Mouse (Mus musculus): Measurements from ENCODE around the gene Slc23a2. TPM values are rescaled to one million over a fixed set of nuclear protein-coding genes. Genes with fewer than 3 reads are reported as not detected.

Slc23a2 gene
- polyA plus RNA-seq, 1 experiment from 2014 or later, result 11.1 TPM

DNA sequence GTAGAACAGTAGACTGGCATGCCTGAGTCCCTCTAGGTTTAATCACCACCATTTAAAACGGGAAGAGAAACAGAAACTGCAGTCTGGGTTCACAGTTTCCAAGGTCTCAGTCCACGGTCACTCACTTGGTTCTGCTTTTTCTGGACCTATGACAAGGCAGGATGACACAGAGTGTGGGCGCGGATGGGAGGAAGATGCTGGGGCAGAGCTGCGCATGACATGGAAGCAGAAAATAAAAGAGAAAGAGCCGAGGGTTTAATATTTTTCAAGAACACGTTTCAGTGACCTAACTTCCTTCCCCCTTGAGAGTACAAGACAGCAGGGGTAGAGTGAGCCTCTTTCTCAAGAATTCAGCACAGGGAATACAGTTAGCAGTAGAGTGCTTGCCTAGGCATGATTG is 24.2 kb upstream of the Slc23a2 start:
- Histone ChIP-seq H3K4me3 (ENCODE audit: low read length) (no peak overlapping the region), H3K4me1 (replicated peaks; ENCODE audit: control insufficient read depth, insufficient read depth, low read length) (no peaks in the 10 kb centered on the region), H3K27ac (ENCODE audit: low read length) (no peak overlapping the region), H3K4me2 (ENCODE audit: low read depth, low read length) (no peak overlapping the region), H3K27me3 (ENCODE audit: control insufficient read depth, insufficient read depth, low read depth, low read length) (no peaks in the 10 kb centered on the region), H3K36me3 (ENCODE audit: control insufficient read depth, insufficient read depth, low read length) (no peaks in the 10 kb centered on the region), H3K9me3 (ENCODE audit: control insufficient read depth, low read length) (no peaks in the 10 kb centered on the region), H3K9ac (ENCODE audit: low read length) (no peak overlapping the region)
- 75% methylated on average over 7 of the region's 7 CpGs for WGBS
- no peak for ATAC-seq (ENCODE audit: low read depth)

DNA sequence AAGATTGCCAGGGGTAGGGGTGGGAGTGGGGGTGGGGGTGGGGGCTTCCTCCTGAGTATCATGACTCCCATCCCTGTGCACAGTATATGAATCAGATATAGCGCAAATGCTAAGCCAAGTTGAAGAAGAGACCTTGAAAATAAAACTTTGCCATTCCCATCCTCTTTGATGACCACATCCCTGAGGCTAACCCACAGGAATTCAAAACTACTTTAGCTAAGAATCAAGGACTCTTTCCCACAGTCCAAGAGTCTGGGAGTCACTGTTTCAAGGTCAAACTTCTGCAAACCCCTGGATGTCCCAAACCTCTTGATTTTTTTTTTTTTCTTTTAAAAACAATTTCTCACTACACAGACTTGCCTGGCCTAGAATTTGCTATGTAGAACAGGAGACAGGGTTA is 18.7 kb upstream of the Slc23a2 start:
- Histone ChIP-seq H3K4me3 (ENCODE audit: low read length) (no peak overlapping the region), H3K4me1 (replicated peaks; ENCODE audit: control insufficient read depth, insufficient read depth, low read length) (no peaks in the 10 kb centered on the region), H3K9me3 (ENCODE audit: control insufficient read depth, low read length) (no peaks in the 10 kb centered on the region), H3K27ac (ENCODE audit: low read length) (no peak overlapping the region), H3K27me3 (ENCODE audit: control insufficient read depth, insufficient read depth, low read depth, low read length) (no peaks in the 10 kb centered on the region), H3K36me3 (ENCODE audit: control insufficient read depth, insufficient read depth, low read length) (no peaks in the 10 kb centered on the region), H3K4me2 (ENCODE audit: low read depth, low read length) (no peak overlapping the region), H3K9ac (ENCODE audit: low read length) (no peak overlapping the region)
- no peak for ATAC-seq (ENCODE audit: low read depth)
- WGBS, result 100% methylated on average over 1 of the region's 1 CpGs

DNA sequence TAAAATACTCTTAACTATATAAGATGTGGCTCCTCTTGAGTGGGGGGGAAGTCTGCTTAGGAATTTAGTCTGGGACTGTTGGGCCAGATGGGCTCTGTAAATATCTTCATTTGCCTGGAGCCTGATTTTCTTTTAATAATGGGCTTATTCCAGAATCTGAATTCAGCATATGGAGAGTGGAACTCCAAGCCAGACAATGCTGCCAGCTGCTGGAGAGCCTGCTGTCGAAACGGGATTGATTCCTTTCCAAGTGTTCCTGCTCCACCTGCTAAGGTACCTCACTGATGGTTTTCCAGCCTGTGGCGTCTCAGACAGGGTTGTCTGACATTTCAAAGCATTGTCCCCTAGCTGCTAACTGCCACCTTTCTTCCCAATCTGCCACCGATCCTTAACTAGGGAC is 12.6 kb upstream of the Slc23a2 start:
- H3K27ac ChIP-seq (ENCODE audit: low read length), result no peak overlapping the region
- ATAC-seq (ENCODE audit: low read depth), result no peak
- no peaks in the 10 kb centered on the region for H3K36me3 ChIP-seq (ENCODE audit: control insufficient read depth, insufficient read depth, low read length)
- no peaks in the 10 kb centered on the region for H3K9me3 ChIP-seq (ENCODE audit: control insufficient read depth, low read length)
- H3K4me3 ChIP-seq (ENCODE audit: low read length), result no peak overlapping the region
- no peak overlapping the region for H3K9ac ChIP-seq (ENCODE audit: low read length)
- H3K4me1 ChIP-seq (replicated peaks; ENCODE audit: control insufficient read depth, insufficient read depth, low read length), result no peaks in the 10 kb centered on the region
- no peaks in the 10 kb centered on the region for H3K27me3 ChIP-seq (ENCODE audit: control insufficient read depth, insufficient read depth, low read depth, low read length)
- WGBS, result 66% methylated on average over 4 of the region's 4 CpGs
- no peak overlapping the region for H3K4me2 ChIP-seq (ENCODE audit: low read depth, low read length)

DNA sequence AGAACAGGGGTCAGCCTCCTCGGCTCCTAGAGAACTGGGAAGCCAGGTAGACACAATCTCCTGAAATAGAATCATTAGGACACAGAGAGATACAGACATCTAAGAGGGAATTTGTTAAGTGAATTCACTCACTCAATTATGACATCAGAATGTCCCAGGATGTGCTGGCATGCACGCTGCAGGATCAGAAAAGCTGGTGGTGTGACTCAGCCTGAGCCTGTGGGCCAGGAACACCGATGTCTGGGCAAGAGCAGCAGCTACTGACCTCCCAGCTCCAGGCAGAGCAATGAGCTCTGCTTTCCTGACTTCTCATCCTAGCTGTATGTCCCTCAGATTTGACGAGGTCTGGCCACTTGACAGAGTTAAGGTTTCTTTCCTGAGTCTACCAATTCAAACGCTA is 7.8 kb upstream of the Slc23a2 start:
- Histone ChIP-seq H3K4me1 (replicated peaks; ENCODE audit: control insufficient read depth, insufficient read depth, low read length) (no peaks in the 10 kb centered on the region), H3K4me3 (ENCODE audit: low read length) (no peak overlapping the region), H3K9ac (ENCODE audit: low read length) (no peak overlapping the region), H3K27me3 (ENCODE audit: control insufficient read depth, insufficient read depth, low read depth, low read length) (no peaks in the 10 kb centered on the region), H3K27ac (ENCODE audit: low read length) (no peak overlapping the region), H3K36me3 (ENCODE audit: control insufficient read depth, insufficient read depth, low read length) (no peaks in the 10 kb centered on the region), H3K9me3 (ENCODE audit: control insufficient read depth, low read length) (no peaks in the 10 kb centered on the region), H3K4me2 (ENCODE audit: low read depth, low read length) (no peak overlapping the region)
- no peak for ATAC-seq (ENCODE audit: low read depth)
- 54% methylated on average over 5 of the region's 5 CpGs for WGBS

DNA sequence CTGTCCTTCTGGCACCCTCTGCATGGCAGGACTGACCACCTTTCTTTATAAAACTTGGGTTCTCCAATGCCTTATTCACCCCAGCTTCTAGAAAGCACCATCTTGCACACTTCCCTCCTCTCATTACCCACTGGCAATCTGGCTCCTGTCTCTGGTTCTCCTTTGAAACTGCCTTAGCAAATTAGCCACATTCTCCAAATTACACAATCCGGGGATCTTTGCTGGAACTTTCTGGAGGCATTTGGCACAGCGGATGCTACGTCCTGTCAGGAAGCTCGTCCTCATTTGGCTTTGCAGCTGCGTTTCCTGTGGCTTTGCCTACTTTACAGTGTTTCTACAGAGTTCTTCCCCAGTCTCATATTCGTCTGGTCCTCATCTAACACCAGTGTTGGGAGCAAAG is 6.7 kb upstream of the Slc23a2 start:
- Histone ChIP-seq H3K27me3 (ENCODE audit: control insufficient read depth, insufficient read depth, low read depth, low read length) (no peaks in the 10 kb centered on the region; the same call in 1 of the 2 replicates), H3K9me3 (ENCODE audit: control insufficient read depth, low read length) (no peaks in the 10 kb centered on the region), H3K9ac (ENCODE audit: low read length) (no peak overlapping the region), H3K4me1 (replicated peaks; ENCODE audit: control insufficient read depth, insufficient read depth, low read length) (peaks cover 3% of the 10 kb centered on the region), H3K27ac (ENCODE audit: low read length) (no peak overlapping the region), H3K4me2 (ENCODE audit: low read depth, low read length) (no peak overlapping the region), H3K4me3 (ENCODE audit: low read length) (no peak overlapping the region), H3K36me3 (ENCODE audit: control insufficient read depth, insufficient read depth, low read length) (no peaks in the 10 kb centered on the region)
- ATAC-seq (ENCODE audit: low read depth), result no peak
- WGBS, result 47% methylated on average over 6 of the region's 6 CpGs

DNA sequence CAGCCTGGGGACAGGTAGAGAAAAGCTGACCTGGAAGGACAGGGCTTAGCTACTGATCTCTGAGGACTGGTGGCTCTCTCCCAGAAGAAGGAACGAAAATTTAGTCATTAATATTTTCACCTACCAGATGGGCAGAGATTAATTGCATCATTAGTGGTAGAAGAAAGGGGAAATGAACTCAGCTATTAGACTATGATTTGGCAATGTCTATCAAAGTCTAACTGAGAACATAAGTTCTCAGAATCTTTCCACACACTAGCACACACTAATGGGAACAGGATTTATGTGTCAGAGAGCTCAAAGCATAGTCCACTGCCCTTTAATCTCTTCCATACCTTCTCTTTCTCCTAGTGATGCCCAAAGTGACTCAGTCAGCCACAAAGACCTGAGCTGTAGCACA is 6.0 kb upstream of the Slc23a2 start:
- WGBS, result 44% methylated on average over 1 of the region's 1 CpGs
- Histone ChIP-seq H3K36me3 (ENCODE audit: control insufficient read depth, insufficient read depth, low read length) (no peaks in the 10 kb centered on the region), H3K4me2 (ENCODE audit: low read depth, low read length) (no peak overlapping the region), H3K4me3 (ENCODE audit: low read length) (no peak overlapping the region), H3K27ac (ENCODE audit: low read length) (no peak overlapping the region), H3K9ac (ENCODE audit: low read length) (no peak overlapping the region), H3K4me1 (replicated peaks; ENCODE audit: control insufficient read depth, insufficient read depth, low read length) (peaks cover 3% of the 10 kb centered on the region), H3K9me3 (ENCODE audit: control insufficient read depth, low read length) (no peaks in the 10 kb centered on the region), H3K27me3 (ENCODE audit: control insufficient read depth, insufficient read depth, low read depth, low read length) (peaks cover under 1% of the 10 kb centered on the region; the same call in 1 of the 2 replicates)
- no peak for ATAC-seq (ENCODE audit: low read depth)

DNA sequence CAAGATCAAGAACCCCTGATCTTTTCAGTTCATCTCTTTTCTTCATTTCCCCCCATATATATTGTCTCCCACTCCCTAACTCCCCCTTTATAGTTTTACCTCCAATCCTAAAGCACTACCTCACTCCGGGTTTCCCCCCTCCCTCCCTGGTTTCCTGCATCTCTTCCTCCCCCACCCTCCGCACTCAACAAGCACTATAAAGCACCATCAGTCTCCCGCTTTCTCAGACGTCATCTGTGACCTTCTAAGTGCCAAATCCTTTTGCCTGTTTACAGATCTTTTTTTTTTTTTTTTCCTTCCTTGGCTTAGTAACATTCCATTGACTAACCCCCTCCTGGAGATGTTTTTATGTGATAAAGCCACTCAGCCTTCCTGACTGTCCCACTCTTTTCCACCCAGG is 1.6 kb upstream of the Slc23a2 start:
- 22% methylated on average over 4 of the region's 4 CpGs for WGBS

DNA sequence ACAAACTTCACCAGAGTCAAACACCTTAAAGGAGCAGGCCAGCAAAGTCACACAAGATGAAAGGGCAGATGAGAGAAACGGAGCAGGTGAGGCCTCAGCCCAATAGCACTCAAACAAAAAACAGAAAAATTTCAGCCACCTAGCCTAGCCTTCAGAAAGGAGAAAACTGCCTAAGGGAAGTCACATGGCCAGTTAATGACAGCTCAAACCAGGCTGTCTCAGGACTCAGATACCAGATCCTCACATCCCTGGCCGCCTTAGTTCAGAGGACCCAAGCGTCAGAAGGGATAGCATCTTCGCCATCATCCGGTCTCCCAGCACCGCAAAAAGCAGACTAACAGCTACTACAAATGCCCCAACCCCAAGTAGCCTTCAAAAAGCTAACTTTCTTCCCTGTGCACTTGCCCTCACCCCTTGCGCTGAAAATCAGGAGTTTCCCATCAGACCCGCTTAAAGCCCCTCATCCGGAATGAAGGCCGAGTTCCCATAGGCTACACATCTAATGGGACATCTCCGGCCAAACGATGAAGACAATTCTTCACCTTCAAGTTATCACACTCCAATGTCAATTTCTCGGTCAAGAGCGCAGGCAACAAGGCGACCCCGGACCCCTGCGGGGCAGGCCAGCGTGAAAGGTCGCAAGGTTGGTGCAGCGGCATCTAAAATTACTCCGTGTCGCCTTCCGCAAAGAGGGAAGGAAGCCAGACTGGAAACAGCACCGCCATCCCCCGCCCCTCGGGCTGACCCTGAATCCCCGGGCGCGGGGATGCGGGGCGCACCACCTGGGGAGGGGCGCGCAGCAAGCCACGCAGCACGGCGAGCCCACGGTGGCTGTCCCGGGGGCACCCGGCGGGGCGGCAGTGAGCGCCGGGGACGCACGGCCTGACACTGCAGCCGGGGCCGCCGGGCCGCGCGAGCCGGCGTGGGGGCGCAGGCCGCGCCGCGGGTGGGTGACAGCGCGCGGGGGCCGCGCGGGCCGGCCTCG is 673 bp downstream of the Slc23a2 start:
- ATAC-seq (ENCODE audit: low read depth), result peak; percentile 53
- Histone ChIP-seq H3K27me3 (ENCODE audit: control insufficient read depth, insufficient read depth, low read depth, low read length) (peaks cover 3% of the 10 kb centered on the region; the same call in 1 of the 2 replicates), H3K36me3 (ENCODE audit: control insufficient read depth, insufficient read depth, low read length) (no peaks in the 10 kb centered on the region), H3K27ac (ENCODE audit: low read length) (no peak overlapping the region), H3K9me3 (ENCODE audit: control insufficient read depth, low read length) (no peaks in the 10 kb centered on the region), H3K9ac (ENCODE audit: low read length) (peak overlapping the region; percentile 80), H3K4me1 (replicated peaks; ENCODE audit: control insufficient read depth, insufficient read depth, low read length) (peaks cover 13% of the 10 kb centered on the region), H3K4me3 (ENCODE audit: low read length) (peak overlapping the region; percentile 89), H3K4me2 (ENCODE audit: low read depth, low read length) (peak overlapping the region; percentile 74)
- WGBS, result 3% methylated on average over 51 of the region's 66 CpGs

More for the DNA sequence above, 1.6 kb upstream of the Slc23a2 start:
- no peaks in the 10 kb centered on the region for H3K36me3 ChIP-seq (ENCODE audit: control insufficient read depth, insufficient read depth, low read length)
- H3K4me2 ChIP-seq (ENCODE audit: low read depth, low read length), result no peak overlapping the region
- peaks cover 3% of the 10 kb centered on the region; the same call in 1 of the 2 replicates for H3K27me3 ChIP-seq (ENCODE audit: control insufficient read depth, insufficient read depth, low read depth, low read length)
- no peak overlapping the region for H3K4me3 ChIP-seq (ENCODE audit: low read length)
- H3K9me3 ChIP-seq (ENCODE audit: control insufficient read depth, low read length), result no peaks in the 10 kb centered on the region
- H3K9ac ChIP-seq (ENCODE audit: low read length), result no peak overlapping the region
- peaks cover 13% of the 10 kb centered on the region for H3K4me1 ChIP-seq (replicated peaks; ENCODE audit: control insufficient read depth, insufficient read depth, low read length)
- no peak overlapping the region for H3K27ac ChIP-seq (ENCODE audit: low read length)
- ATAC-seq (ENCODE audit: low read depth), result peak; percentile 34; the same call in 1 of the 2 replicates

DNA sequence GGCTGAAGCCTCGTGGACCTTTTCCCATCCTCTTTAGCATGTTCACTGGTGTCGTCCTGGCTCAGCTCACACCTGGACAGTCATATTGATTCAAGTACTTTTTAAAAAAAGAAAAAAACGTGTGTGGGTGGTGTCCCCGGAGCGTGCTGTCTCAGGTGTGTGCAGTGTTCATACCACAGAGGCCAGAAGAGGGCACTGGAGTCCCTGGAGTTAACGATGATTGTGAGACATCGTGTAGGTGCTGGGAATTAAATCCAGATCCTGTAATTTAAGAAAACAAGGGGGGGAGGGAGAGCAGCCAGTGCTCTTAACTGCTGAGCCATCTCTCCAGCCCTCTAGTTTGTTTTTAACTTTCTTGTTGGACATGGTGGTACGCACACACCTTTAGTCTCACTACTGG is 2.3 kb downstream of the Slc23a2 start:
- Histone ChIP-seq H3K36me3 (ENCODE audit: control insufficient read depth, insufficient read depth, low read length) (no peaks in the 10 kb centered on the region), H3K9ac (ENCODE audit: low read length) (no peak overlapping the region), H3K9me3 (ENCODE audit: control insufficient read depth, low read length) (no peaks in the 10 kb centered on the region), H3K27ac (ENCODE audit: low read length) (no peak overlapping the region), H3K4me3 (ENCODE audit: low read length) (no peak overlapping the region), H3K4me2 (ENCODE audit: low read depth, low read length) (no peak overlapping the region), H3K27me3 (ENCODE audit: control insufficient read depth, insufficient read depth, low read depth, low read length) (peaks cover 3% of the 10 kb centered on the region; the same call in 1 of the 2 replicates), H3K4me1 (replicated peaks; ENCODE audit: control insufficient read depth, insufficient read depth, low read length) (peaks cover 13% of the 10 kb centered on the region)
- ATAC-seq (ENCODE audit: low read depth), result no peak
- 86% methylated on average over 8 of the region's 8 CpGs for WGBS
